Comparison of ENCODE assay signal across 8 mouse cellular contexts in genomic region chr8:70166504-70167110, GRCm38 (mm10). TPM values are rescaled to one million over a fixed set of nuclear protein-coding genes. Genes with fewer than 3 reads are reported as not detected.
DNase-seq lines count a peak whose midpoint lies in the region; ATAC-seq and TF ChIP-seq lines count a peak whose summit lies in the region.

No protein-coding gene starts in this region.

- peaks cover 37% of the 10 kb centered on the region for H3K27me3 ChIP-seq in embryonic facial prominence, embryonic 13.5 days
- peaks cover 30% of the 10 kb centered on the region for H3K27me3 ChIP-seq in heart, embryonic 11.5 days (ENCODE audit: control insufficient read depth, insufficient read depth, low read length)
- no peaks in the 10 kb centered on the region for H3K27me3 ChIP-seq in kidney, postnatal 0 days (ENCODE audit: insufficient read depth, low read length)
- H3K27me3 ChIP-seq in neural tube, embryonic 14.5 days (ENCODE audit: control insufficient read depth, insufficient read depth, low read length) = peaks cover 8% of the 10 kb centered on the region
- no peaks in the 10 kb centered on the region for H3K27me3 ChIP-seq in thymus, adult 2 months (ENCODE audit: control insufficient read depth, insufficient read depth, low read length)

- H3K4me2 ChIP-seq in embryonic facial prominence, embryonic 13.5 days = peak overlapping the region; percentile 60
- peak overlapping the region; percentile 63 for H3K4me2 ChIP-seq in heart, embryonic 11.5 days
- peak overlapping the region; percentile 57 for H3K4me2 ChIP-seq in kidney, postnatal 0 days (ENCODE audit: low read length)
- H3K4me2 ChIP-seq in neural tube, embryonic 14.5 days (ENCODE audit: low read depth, low read length) = peak overlapping the region; percentile 26

- ATAC-seq in CD4-positive, CD25-positive, alpha-beta regulatory T cell, adult 4 months = peak; percentile 89
- ATAC-seq in embryonic facial prominence, embryonic 13.5 days (ENCODE audit: insufficient number of reproducible peaks, insufficient read depth, low FRiP score, low TSS enrichment, low read depth) = 0 out of 2 replicates have a peak, but pooled peaks have one; percentile 57
- ATAC-seq in heart, embryonic 11.5 days (replicated peaks; ENCODE audit: insufficient number of reproducible peaks, low FRiP score, low TSS enrichment) = peak; percentile 76
- peak; percentile 86 for ATAC-seq in kidney, postnatal 0 days (replicated peaks; ENCODE audit: low FRiP score, low read depth)
- ATAC-seq in neural tube, embryonic 14.5 days (ENCODE audit: low read depth) = peak; percentile 83

- H3K27ac ChIP-seq in bone marrow, adult 2 months (ENCODE audit: control insufficient read depth, insufficient read depth, low read depth, low read length, poor library complexity) = no peak overlapping the region
- no peak overlapping the region for H3K27ac ChIP-seq in embryonic facial prominence, embryonic 13.5 days
- H3K27ac ChIP-seq in heart, embryonic 11.5 days (ENCODE audit: low read depth, low read length) = no peak overlapping the region
- no peak overlapping the region for H3K27ac ChIP-seq in kidney, postnatal 0 days
- H3K27ac ChIP-seq in neural tube, embryonic 14.5 days (ENCODE audit: low read depth, low read length) = no peak overlapping the region
- no peak overlapping the region for H3K27ac ChIP-seq in thymus, adult 2 months (ENCODE audit: control insufficient read depth, insufficient read depth, low read length)

- H3K4me3 ChIP-seq in bone marrow, adult 2 months (replicated peaks; ENCODE audit: control insufficient read depth, low read depth, low read length) = no peak overlapping the region
- H3K4me3 ChIP-seq in embryonic facial prominence, embryonic 13.5 days = peak overlapping the region; percentile 30
- peak overlapping the region; percentile 20 for H3K4me3 ChIP-seq in heart, embryonic 11.5 days (ENCODE audit: low read depth, low read length)
- H3K4me3 ChIP-seq in kidney, postnatal 0 days (replicated peaks; ENCODE audit: low read depth, low read length) = no peak overlapping the region; the same call in 1 of the 2 replicates
- no peak overlapping the region for H3K4me3 ChIP-seq in neural tube, embryonic 14.5 days (ENCODE audit: low read depth, low read length)
- peak overlapping the region; percentile 25; the same call in 1 of the 2 replicates for H3K4me3 ChIP-seq in thymus, adult 2 months (ENCODE audit: control insufficient read depth, insufficient read depth, low read length)

- 1% methylated on average over 21 of the region's 21 CpGs for WGBS in bone marrow, adult 2 months
- WGBS in embryonic facial prominence, embryonic 13.5 days = under 1% methylated on average over 21 of the region's 21 CpGs
- 2% methylated on average over 21 of the region's 21 CpGs for WGBS in heart, embryonic 11.5 days (ENCODE audit: insufficient replicate concordance)
- 3% methylated on average over 21 of the region's 21 CpGs for WGBS in kidney, postnatal 0 days
- whole genome bisulfite sequencing in neural tube, embryonic 14.5 days = 6% methylated on average over 21 of the region's 21 CpGs
- WGBS in thymus, adult 2 months = 2% methylated on average over 21 of the region's 21 CpGs

- H3K36me3 ChIP-seq in embryonic facial prominence, embryonic 13.5 days = no peaks in the 10 kb centered on the region
- H3K36me3 ChIP-seq in heart, embryonic 11.5 days (ENCODE audit: control insufficient read depth, insufficient read depth, low read length) = no peaks in the 10 kb centered on the region
- no peaks in the 10 kb centered on the region for H3K36me3 ChIP-seq in kidney, postnatal 0 days (ENCODE audit: insufficient read depth, low read length)
- H3K36me3 ChIP-seq in neural tube, embryonic 14.5 days (ENCODE audit: control insufficient read depth, insufficient read depth, low read length) = no peaks in the 10 kb centered on the region
- H3K36me3 ChIP-seq in thymus, adult 2 months (ENCODE audit: control insufficient read depth, insufficient read depth, low read length) = no peaks in the 10 kb centered on the region

- no peaks in the 10 kb centered on the region for H3K9me3 ChIP-seq in embryonic facial prominence, embryonic 13.5 days
- no peaks in the 10 kb centered on the region for H3K9me3 ChIP-seq in heart, embryonic 11.5 days (replicated peaks; ENCODE audit: control insufficient read depth, low read length)
- H3K9me3 ChIP-seq in kidney, postnatal 0 days (replicated peaks; ENCODE audit: low read length) = no peaks in the 10 kb centered on the region
- no peaks in the 10 kb centered on the region for H3K9me3 ChIP-seq in neural tube, embryonic 14.5 days (ENCODE audit: control insufficient read depth, low read length)

- peak overlapping the region; percentile 57 for H3K9ac ChIP-seq in embryonic facial prominence, embryonic 13.5 days
- no peak overlapping the region; the same call in 1 of the 2 replicates for H3K9ac ChIP-seq in heart, embryonic 11.5 days (ENCODE audit: low read depth, low read length)
- H3K9ac ChIP-seq in kidney, postnatal 0 days (ENCODE audit: low read depth, low read length) = peak overlapping the region; percentile 43
- no peak overlapping the region for H3K9ac ChIP-seq in neural tube, embryonic 14.5 days (replicated peaks; ENCODE audit: low read depth, low read length)

- DNase-seq in kidney, postnatal 0 days (ENCODE audit: low spot score) = peak; percentile 79
- peak; percentile 46 to 50 for DNase-seq in lung, adult 18-20 months
- DNase-seq in thymus, adult 2 months = peak; percentile 83

- TF ChIP-seq CTCF in bone marrow, adult 2 months (IDR thresholded peaks at IDR 0.05; ENCODE audit: control insufficient read depth, insufficient read depth, low read length) = peak; percentile 91
- TF ChIP-seq CTCF in kidney, postnatal 0 days (IDR thresholded peaks at IDR 0.05; ENCODE audit: low read depth) = peak; percentile 98
- TF ChIP-seq CTCF in thymus, adult 2 months (IDR thresholded peaks at IDR 0.05; ENCODE audit: borderline replicate concordance, control insufficient read depth, extremely low read depth, insufficient read depth, low read length, poor library complexity) = peak; percentile 98

- peak; percentile 17; the same call in 1 of the 2 replicates for TF ChIP-seq POLR2A in bone marrow, adult 2 months (IDR thresholded peaks at IDR 0.05; ENCODE audit: borderline replicate concordance, control insufficient read depth, low read depth, low read length)
- no peak for TF ChIP-seq POLR2A in thymus, adult 2 months (IDR thresholded peaks at IDR 0.05; ENCODE audit: control insufficient read depth, extremely low read depth, insufficient read depth, low read length, poor library complexity)

- H3K4me1 ChIP-seq in bone marrow, adult 2 months (ENCODE audit: control insufficient read depth, insufficient read depth, low read length) = peaks cover 1% of the 10 kb centered on the region; the same call in 1 of the 2 replicates
- H3K4me1 ChIP-seq in embryonic facial prominence, embryonic 13.5 days = peaks cover 12% of the 10 kb centered on the region; the same call in 1 of the 2 replicates
- H3K4me1 ChIP-seq in heart, embryonic 11.5 days (ENCODE audit: control insufficient read depth, insufficient read depth, low read length) = no peaks in the 10 kb centered on the region
- no peaks in the 10 kb centered on the region for H3K4me1 ChIP-seq in kidney, postnatal 0 days (replicated peaks; ENCODE audit: insufficient read depth, low read length)
- no peaks in the 10 kb centered on the region; the same call in 1 of the 2 replicates for H3K4me1 ChIP-seq in neural tube, embryonic 14.5 days (ENCODE audit: control insufficient read depth, insufficient read depth, low read length)
- H3K4me1 ChIP-seq in thymus, adult 2 months (replicated peaks; ENCODE audit: control insufficient read depth, insufficient read depth, low read length) = peaks cover 5% of the 10 kb centered on the region

RNA-seq across cellular contexts. Expression of gene Tmem161a, which starts 5.5 kb away (rescaled TPM):
- polyA plus RNA-seq in CD4-positive, CD25-positive, alpha-beta regulatory T cell, adult 4 months (2017; shearing (Covaris generic)) = 10 to 100 TPM; 25.3 to 54.7 TPM
- polyA plus RNA-seq in bone marrow, adult 2 months (2011; ENCODE audit: insufficient read depth, insufficient read length, low replicate concordance, missing spikeins) = 10.8 and 22.0 TPM in 2 replicates
- 68.5 and 70.5 TPM in 2 replicates for polyA plus RNA-seq in embryonic facial prominence, embryonic 13.5 days (2015; fragmentation: Nextera tagmentation; extraction: Ambion mirVana)
- polyA plus RNA-seq in heart, embryonic 11.5 days (2014; fragmentation: Nextera tagmentation; extraction: Ambion mirVana) = 64.9 and 67.7 TPM in 2 replicates
- polyA plus RNA-seq in kidney, postnatal 0 days (2015; fragmentation: Nextera tagmentation; extraction: Ambion mirVana) = 52.3 and 62.4 TPM in 2 replicates
- polyA plus RNA-seq in neural tube, embryonic 14.5 days (2014; fragmentation: Nextera tagmentation; extraction: Ambion mirVana) = 28.3 and 34.8 TPM in 2 replicates
- 144 and 156 TPM in 2 replicates for polyA plus RNA-seq in thymus, adult 2 months (2012; rRNA removed)

RNA-seq across cellular contexts. Expression of gene Mef2b, which starts 27.1 kb away (rescaled TPM):
- polyA plus RNA-seq in CD4-positive, CD25-positive, alpha-beta regulatory T cell, adult 4 months (2017; shearing (Covaris generic)) = 1 to 10 TPM in 1 of 2 experiments, not detected in 1; 1.5 TPM
- 1.3 and 2.7 TPM in 2 replicates for polyA plus RNA-seq in bone marrow, adult 2 months (2011; ENCODE audit: insufficient read depth, insufficient read length, low replicate concordance, missing spikeins)
- polyA plus RNA-seq in embryonic facial prominence, embryonic 13.5 days (2015; fragmentation: Nextera tagmentation; extraction: Ambion mirVana) = 2.0 and 4.2 TPM in 2 replicates
- polyA plus RNA-seq in heart, embryonic 11.5 days (2014; fragmentation: Nextera tagmentation; extraction: Ambion mirVana) = 0.21 and 0.39 TPM in 2 replicates
- polyA plus RNA-seq in kidney, postnatal 0 days (2015; fragmentation: Nextera tagmentation; extraction: Ambion mirVana) = 0.28 and 0.37 TPM in 2 replicates
- 0.27 and 0.72 TPM in 2 replicates for polyA plus RNA-seq in neural tube, embryonic 14.5 days (2014; fragmentation: Nextera tagmentation; extraction: Ambion mirVana)
- 3.5 and 3.6 TPM in 2 replicates for polyA plus RNA-seq in thymus, adult 2 months (2012; rRNA removed)

RNA-seq across cellular contexts. Expression of gene Borcs8, which starts 27.3 kb away (rescaled TPM):
- polyA plus RNA-seq in CD4-positive, CD25-positive, alpha-beta regulatory T cell, adult 4 months (2017; shearing (Covaris generic)) = 10 to 100 TPM; 76.8 to 91.1 TPM
- polyA plus RNA-seq in bone marrow, adult 2 months (2011; ENCODE audit: insufficient read depth, insufficient read length, low replicate concordance, missing spikeins) = 13.9 and 33.6 TPM in 2 replicates
- polyA plus RNA-seq in embryonic facial prominence, embryonic 13.5 days (2015; fragmentation: Nextera tagmentation; extraction: Ambion mirVana) = 56.1 and 57.4 TPM in 2 replicates
- 45.7 and 46.5 TPM in 2 replicates for polyA plus RNA-seq in heart, embryonic 11.5 days (2014; fragmentation: Nextera tagmentation; extraction: Ambion mirVana)
- 48.3 and 49.3 TPM in 2 replicates for polyA plus RNA-seq in kidney, postnatal 0 days (2015; fragmentation: Nextera tagmentation; extraction: Ambion mirVana)
- 63.7 and 72.3 TPM in 2 replicates for polyA plus RNA-seq in neural tube, embryonic 14.5 days (2014; fragmentation: Nextera tagmentation; extraction: Ambion mirVana)
- polyA plus RNA-seq in thymus, adult 2 months (2012; rRNA removed) = 174 and 178 TPM in 2 replicates

RNA-seq across cellular contexts. Expression of gene Rfxank, which starts 27.7 kb away (rescaled TPM):
- polyA plus RNA-seq in CD4-positive, CD25-positive, alpha-beta regulatory T cell, adult 4 months (2017; shearing (Covaris generic)) = 10 to 100 TPM; 67.2 to 81.8 TPM
- 7.0 and 14.4 TPM in 2 replicates for polyA plus RNA-seq in bone marrow, adult 2 months (2011; ENCODE audit: insufficient read depth, insufficient read length, low replicate concordance, missing spikeins)
- polyA plus RNA-seq in embryonic facial prominence, embryonic 13.5 days (2015; fragmentation: Nextera tagmentation; extraction: Ambion mirVana) = 26.4 and 27.5 TPM in 2 replicates
- polyA plus RNA-seq in heart, embryonic 11.5 days (2014; fragmentation: Nextera tagmentation; extraction: Ambion mirVana) = 13.2 and 15.1 TPM in 2 replicates
- polyA plus RNA-seq in kidney, postnatal 0 days (2015; fragmentation: Nextera tagmentation; extraction: Ambion mirVana) = 13.4 and 13.7 TPM in 2 replicates
- 9.4 and 12.2 TPM in 2 replicates for polyA plus RNA-seq in neural tube, embryonic 14.5 days (2014; fragmentation: Nextera tagmentation; extraction: Ambion mirVana)
- polyA plus RNA-seq in thymus, adult 2 months (2012; rRNA removed) = 49.7 and 58.2 TPM in 2 replicates

RNA-seq across cellular contexts. Expression of gene Nr2c2ap, which starts 35.5 kb away (rescaled TPM):
- 10 to 100 TPM; 43.0 to 59.3 TPM for polyA plus RNA-seq in CD4-positive, CD25-positive, alpha-beta regulatory T cell, adult 4 months (2017; shearing (Covaris generic))
- polyA plus RNA-seq in bone marrow, adult 2 months (2011; ENCODE audit: insufficient read depth, insufficient read length, low replicate concordance, missing spikeins) = 16.1 and 29.5 TPM in 2 replicates
- 26.7 and 28.4 TPM in 2 replicates for polyA plus RNA-seq in embryonic facial prominence, embryonic 13.5 days (2015; fragmentation: Nextera tagmentation; extraction: Ambion mirVana)
- 17.0 and 23.4 TPM in 2 replicates for polyA plus RNA-seq in heart, embryonic 11.5 days (2014; fragmentation: Nextera tagmentation; extraction: Ambion mirVana)
- polyA plus RNA-seq in kidney, postnatal 0 days (2015; fragmentation: Nextera tagmentation; extraction: Ambion mirVana) = 30.1 and 34.1 TPM in 2 replicates
- 22.9 and 35.3 TPM in 2 replicates for polyA plus RNA-seq in neural tube, embryonic 14.5 days (2014; fragmentation: Nextera tagmentation; extraction: Ambion mirVana)
- 20.7 and 26.9 TPM in 2 replicates for polyA plus RNA-seq in thymus, adult 2 months (2012; rRNA removed)

Comparison
In these comparisons a context has a peak if more than half of its experiments do, and no peak if none do; other contexts are left out.
1. H3K4me3 ChIP-seq: peak in embryonic facial prominence, embryonic 13.5 days (single experiment), heart, embryonic 11.5 days (single experiment) and thymus, adult 2 months (single experiment); none in bone marrow, adult 2 months (single experiment), kidney, postnatal 0 days (single experiment) and neural tube, embryonic 14.5 days (single experiment).
2. H3K9ac ChIP-seq: peak in embryonic facial prominence, embryonic 13.5 days (single experiment) and kidney, postnatal 0 days (single experiment); none in heart, embryonic 11.5 days (single experiment) and neural tube, embryonic 14.5 days (single experiment).
3. Peak in every context shown above with its lines, with median percentiles within 50 percentile points of each other: ATAC-seq, CTCF ChIP-seq, H3K4me2 ChIP-seq and DNase-seq.